Mouse (Mus musculus) embryonic fibroblast, embryonic 13.5 days (primary cell): ENCODE measurements around the gene Fahd2a.

Experiments used
- CTCF ChIP-seq: IDR thresholded peaks from 2 replicates; pipeline ENCODE4 v1.5.1; 2011; ENCODE audit warnings: mild to moderate bottlenecking, control low read depth, low read length, moderate library complexity, borderline replicate concordance; ENCODE audit not compliant: insufficient read depth
- POLR2A ChIP-seq: IDR thresholded peaks from 2 replicates; pipeline ENCODE4 v1.6.1; 2011; ENCODE audit warnings: low read depth, mild to moderate bottlenecking, control low read depth, low read length, moderate library complexity

GRCm38 (mm10) chr2:127481841-127482532, 37.6 kb upstream of the Fahd2a start:
- no peak for TF ChIP-seq CTCF
- TF ChIP-seq POLR2A, result no peak; the same call in 1 of the 2 replicates
